Mouse (Mus musculus): ENCODE results near the gene Rpgrip1. TPM values are rescaled to one million over a fixed set of nuclear protein-coding genes. Genes with fewer than 3 reads are reported as not detected.

Gene Rpgrip1
- total RNA-seq (2012; rRNA removed), result 3.7 and 4.8 TPM in 2 replicates
- 10 to 100 TPM in 1 of 2 experiments, not detected in 1; 36.0 TPM for polyA plus RNA-seq (2012; ENCODE audit: insufficient read depth in 1 of 2, insufficient read length in 2 of 2, low read depth in 1 of 2, low replicate concordance in 2 of 2, missing spikeins in 1 of 2)

DNA sequence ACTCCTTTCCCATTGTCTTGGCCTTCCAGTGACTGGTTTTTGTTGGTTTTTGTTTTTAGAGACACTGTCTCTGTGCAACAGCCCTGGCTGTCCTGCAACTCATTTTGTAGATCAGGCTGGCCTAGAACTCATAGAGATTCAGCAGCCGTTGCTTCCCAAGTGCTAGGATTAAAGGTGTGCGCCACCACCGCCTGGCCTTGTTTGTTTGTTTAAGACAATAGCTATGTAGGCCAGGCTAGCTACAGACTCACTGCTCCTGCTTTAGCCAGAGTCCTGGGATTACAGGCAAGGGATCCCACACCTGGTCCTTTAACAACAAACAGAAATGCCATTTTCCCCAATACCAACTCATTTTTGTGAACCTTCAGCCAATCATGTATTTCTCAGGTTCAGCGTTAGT lies at the start of gene Rpgrip1:
Gene Rpgrip1 (plus strand): TSS at position 359 of the 400 bp plus-strand sequence.
- Histone ChIP-seq H3K27me3 (ENCODE audit: control insufficient read depth in 1 of 2, insufficient read depth in 2 of 2, low read length in 2 of 2) (no peaks in the 10 kb centered on the region; a peak in 1 of 4 replicates), H3K36me3 (ENCODE audit: control insufficient read depth in 1 of 2, insufficient read depth in 2 of 2, low read length in 2 of 2) (peaks cover 0 to 4% of the 10 kb centered on the region in 2 experiments; a peak in 2 of 4 replicates), H3K4me1 (ENCODE audit: control insufficient read depth in 1 of 2, insufficient read depth in 2 of 2, low read length in 2 of 2) (peaks cover 4% of the 10 kb centered on the region in 2 experiments; a peak in 2 of 4 replicates), H3K27ac (ENCODE audit: control insufficient read depth, low read depth, low read length) (no peak within 1 kb of the TSS), H3K4me3 (ENCODE audit: control insufficient read depth in 1 of 2, insufficient read depth in 1 of 2, low read depth in 2 of 2, low read length in 2 of 2) (no peak within 1 kb of the TSS), H3K79me2 (ENCODE audit: control insufficient read depth, insufficient read depth, low read length, poor library complexity) (no peaks in the 10 kb centered on the region; the same call in 1 of the 2 replicates), H3K9me3 (replicated peaks; ENCODE audit: insufficient read depth, low read length) (no peaks in the 10 kb centered on the region), H3K9ac (ENCODE audit: control insufficient read depth, low read depth, low read length, poor library complexity, severe bottlenecking) (no peak within 1 kb of the TSS)
- no peak for DNase-seq (ENCODE audit: low read depth, low spot score)
- TF ChIP-seq NRF1 (IDR thresholded peaks at IDR 0.05; ENCODE audit: insufficient read depth, low read depth, low read length, poor library complexity, severe bottlenecking), result no peak
- TF ChIP-seq ETS1 (IDR thresholded peaks at IDR 0.05; ENCODE audit: low read depth, low read length), result no peak
- no peak for TF ChIP-seq TBP (IDR thresholded peaks at IDR 0.05; ENCODE audit: low read depth, low read length)
- TF ChIP-seq JUND (IDR thresholded peaks at IDR 0.05; ENCODE audit: low read depth, low read length), result no peak
- no peak for TF ChIP-seq MYC (IDR thresholded peaks at IDR 0.05; ENCODE audit: low read depth, low read length)
- TF ChIP-seq BHLHE40 (IDR thresholded peaks at IDR 0.05; ENCODE audit: borderline replicate concordance, low read depth, low read length), result no peak
- TF ChIP-seq MXI1 (IDR thresholded peaks at IDR 0.05; ENCODE audit: low read depth, low read length), result no peak
- no peak for TF ChIP-seq ZNF384 (IDR thresholded peaks at IDR 0.05; ENCODE audit: low read depth, low read length)
- TF ChIP-seq POLR2AphosphoS2 (IDR thresholded peaks at IDR 0.05; ENCODE audit: low read length), result no peak
- TF ChIP-seq TCF12 (IDR thresholded peaks at IDR 0.05; ENCODE audit: low read depth, low read length), result no peak
- no peak for TF ChIP-seq CTCF (IDR thresholded peaks at IDR 0.05 in 2 of 3, conservative IDR thresholded peaks at IDR 0.05 in 1 of 3; ENCODE audit: control insufficient read depth in 1 of 3, insufficient read depth in 1 of 3, low read depth in 2 of 3, low read length in 3 of 3, poor library complexity in 1 of 3, severe bottlenecking in 1 of 3)
- no peak for TF ChIP-seq E2F4 (IDR thresholded peaks at IDR 0.05; ENCODE audit: borderline replicate concordance, low read depth, low read length)
- TF ChIP-seq GATA1 (IDR thresholded peaks at IDR 0.05; ENCODE audit: low read depth, low read length), result no peak
- no peak for TF ChIP-seq CHD1 (IDR thresholded peaks at IDR 0.05; ENCODE audit: low read depth, low read length)
- no peak for TF ChIP-seq RCOR1 (IDR thresholded peaks at IDR 0.05; ENCODE audit: low read depth, low read length)

- Histone ChIP-seq H3K9me3 (replicated peaks; ENCODE audit: insufficient read depth, low read length) (no peaks in the 10 kb centered on the region), H3K79me2 (ENCODE audit: control insufficient read depth, insufficient read depth, low read length, poor library complexity) (no peaks in the 10 kb centered on the region), H3K9ac (ENCODE audit: control insufficient read depth, low read depth, low read length, poor library complexity, severe bottlenecking) (no peak overlapping the region), H3K4me3 (ENCODE audit: control insufficient read depth in 1 of 2, insufficient read depth in 1 of 2, low read depth in 2 of 2, low read length in 2 of 2) (no peak overlapping the region), H3K36me3 (ENCODE audit: control insufficient read depth in 1 of 2, insufficient read depth in 2 of 2, low read length in 2 of 2) (no peaks in the 10 kb centered on the region), H3K4me1 (ENCODE audit: control insufficient read depth in 1 of 2, insufficient read depth in 2 of 2, low read length in 2 of 2) (no peaks in the 10 kb centered on the region), H3K27ac (ENCODE audit: control insufficient read depth, low read depth, low read length) (no peak overlapping the region), H3K27me3 (ENCODE audit: control insufficient read depth in 1 of 2, insufficient read depth in 2 of 2, low read length in 2 of 2) (no peaks in the 10 kb centered on the region)
- TF ChIP-seq HCFC1 (IDR thresholded peaks at IDR 0.05; ENCODE audit: low read depth, low read length) (no peak), E2F4 (IDR thresholded peaks at IDR 0.05; ENCODE audit: borderline replicate concordance, low read depth, low read length) (no peak), ZNF384 (IDR thresholded peaks at IDR 0.05; ENCODE audit: low read depth, low read length) (no peak), NELFE (IDR thresholded peaks at IDR 0.05; ENCODE audit: low read depth, low read length) (no peak), JUND (IDR thresholded peaks at IDR 0.05; ENCODE audit: low read depth, low read length) (no peak), KAT2A (conservative IDR thresholded peaks at IDR 0.05; ENCODE audit: low read depth, low read length) (no peak), MAX (IDR thresholded peaks at IDR 0.05; ENCODE audit: low read length) (no peak), ETS1 (IDR thresholded peaks at IDR 0.05; ENCODE audit: low read depth, low read length) (no peak), MYB (IDR thresholded peaks at IDR 0.05; ENCODE audit: low read depth, low read length) (no peak), EP300 (IDR thresholded peaks at IDR 0.05; ENCODE audit: low read depth in 1 of 2, low read length in 2 of 2) (no peak), TAL1 (IDR thresholded peaks at IDR 0.05; ENCODE audit: low read length) (no peak)
- no peak for DNase-seq (ENCODE audit: low read depth, low spot score)
These were observed 49.7 kb upstream of the Rpgrip1 start for GRCm38 (mm10) chr14:52060800-52061199.
